ENCODE assay signal across 8 mouse cellular contexts in genomic region chr11:9118050-9118420, GRCm38 (mm10). TPM values are rescaled to one million over a fixed set of nuclear protein-coding genes. Genes with fewer than 3 reads are reported as not detected.
DNase-seq lines count a peak whose midpoint lies in the region; ATAC-seq and TF ChIP-seq lines count a peak whose summit lies in the region.

Upp1 (plus strand) TSS chr11:9118103.

- no peaks in the 10 kb centered on the region for H3K9me3 ChIP-seq in embryonic facial prominence, embryonic 11.5 days (replicated peaks; ENCODE audit: control insufficient read depth, low read length)
- H3K9me3 ChIP-seq in hindbrain, postnatal 0 days (ENCODE audit: low read length) = no peaks in the 10 kb centered on the region

- peaks cover 3% of the 10 kb centered on the region; the same call in 1 of the 2 replicates for H3K4me1 ChIP-seq in kidney, adult 2 months (ENCODE audit: control insufficient read depth, insufficient read depth, low read length)
- H3K4me1 ChIP-seq in embryonic facial prominence, embryonic 11.5 days (ENCODE audit: control insufficient read depth, insufficient read depth, low read length) = peaks cover 11% of the 10 kb centered on the region
- peaks cover 6% of the 10 kb centered on the region for H3K4me1 ChIP-seq in hindbrain, postnatal 0 days (ENCODE audit: insufficient read depth, low read length)

- peak; percentile 10; the same call in 1 of the 2 replicates for ATAC-seq in embryonic facial prominence, embryonic 11.5 days (replicated peaks; ENCODE audit: insufficient number of reproducible peaks, low FRiP score, low TSS enrichment, low read depth)
- ATAC-seq in hindbrain, postnatal 0 days = 0 out of 2 replicates have a peak, but pooled peaks have one; percentile 6

- peak within 1 kb of the TSS; percentile 63 for H3K4me3 ChIP-seq in kidney, adult 2 months (ENCODE audit: insufficient read depth, low read depth, low read length)
- peak within 1 kb of the TSS; percentile 32 for H3K4me3 ChIP-seq in embryonic facial prominence, embryonic 11.5 days (ENCODE audit: low read depth, low read length)
- peak within 1 kb of the TSS; percentile 44 for H3K4me3 ChIP-seq in hindbrain, postnatal 0 days (ENCODE audit: low read length)
- peak within 1 kb of the TSS; percentile 32 for H3K4me3 ChIP-seq in myocyte

- H3K4me2 ChIP-seq in embryonic facial prominence, embryonic 11.5 days (ENCODE audit: low read depth, low read length) = peak within 1 kb of the TSS; percentile 84
- peak within 1 kb of the TSS; percentile 98 for H3K4me2 ChIP-seq in hindbrain, postnatal 0 days (ENCODE audit: low read depth, low read length)
- H3K4me2 ChIP-seq in myocyte (ENCODE audit: low read depth) = peak within 1 kb of the TSS; percentile 99

- H3K27ac ChIP-seq in kidney, adult 2 months (ENCODE audit: insufficient read depth, low read depth, low read length) = peak within 1 kb of the TSS; percentile 45
- no peak within 1 kb of the TSS for H3K27ac ChIP-seq in embryonic facial prominence, embryonic 11.5 days (replicated peaks; ENCODE audit: low read depth, low read length)
- H3K27ac ChIP-seq in hindbrain, postnatal 0 days = no peak within 1 kb of the TSS; the same call in 1 of the 2 replicates

- TF ChIP-seq CTCF in kidney, adult 2 months (conservative IDR thresholded peaks at IDR 0.05; ENCODE audit: insufficient read depth, insufficient read length, low read depth, low read length) = no peak
- TF ChIP-seq CTCF in hindbrain, postnatal 0 days (IDR thresholded peaks at IDR 0.05; ENCODE audit: low read depth) = no peak

- H3K36me3 ChIP-seq in kidney, adult 2 months (ENCODE audit: control insufficient read depth, insufficient read depth, low read length) = no peaks in the 10 kb centered on the region
- H3K36me3 ChIP-seq in embryonic facial prominence, embryonic 11.5 days (replicated peaks; ENCODE audit: control insufficient read depth, insufficient read depth, low read depth, low read length) = no peaks in the 10 kb centered on the region
- H3K36me3 ChIP-seq in hindbrain, postnatal 0 days (ENCODE audit: insufficient read depth, low read length) = no peaks in the 10 kb centered on the region
- H3K36me3 ChIP-seq in myocyte (ENCODE audit: control insufficient read depth, insufficient read depth) = no peaks in the 10 kb centered on the region

- H3K27me3 ChIP-seq in kidney, adult 2 months (replicated peaks; ENCODE audit: control insufficient read depth, insufficient read depth, low read length) = no peaks in the 10 kb centered on the region
- H3K27me3 ChIP-seq in embryonic facial prominence, embryonic 11.5 days (ENCODE audit: control insufficient read depth, insufficient read depth, low read length) = peaks cover 24% of the 10 kb centered on the region
- H3K27me3 ChIP-seq in hindbrain, postnatal 0 days (ENCODE audit: insufficient read depth, low read length) = peaks cover 9% of the 10 kb centered on the region; the same call in 1 of the 2 replicates
- no peaks in the 10 kb centered on the region for H3K27me3 ChIP-seq in myocyte (ENCODE audit: control insufficient read depth, insufficient read depth, insufficient read length)

- H3ac ChIP-seq in myocyte (ENCODE audit: control insufficient read depth, insufficient read length) = peak within 1 kb of the TSS; percentile 9

- no peak for DNase-seq in kidney, adult 2 months
- no peak for DNase-seq in kidney, postnatal 14 days
- no peak for DNase-seq in embryonic facial prominence, embryonic 11.5 days (ENCODE audit: low spot score)
- DNase-seq in hindbrain, postnatal 0 days (ENCODE audit: low spot score) = no peak
- DNase-seq in adrenal gland, adult 8-10 months = no peak
- no peak for DNase-seq in frontal cortex, postnatal 14 days (ENCODE audit: low spot score in 2 of 2)
- no peak for DNase-seq in kidney, adult 8-10 months

- TF ChIP-seq POLR2A in kidney, adult 2 months (IDR thresholded peaks at IDR 0.05; ENCODE audit: low read depth, low read length) = no peak
- TF ChIP-seq POLR2A in myocyte (IDR thresholded peaks at IDR 0.05; ENCODE audit: insufficient read length, low read depth) = no peak

- no peaks in the 10 kb centered on the region for H3K79me2 ChIP-seq in myocyte (ENCODE audit: control insufficient read depth, insufficient read depth)

- WGBS in kidney, adult 2 months = under 1% methylated on average over 7 of the region's 7 CpGs
- WGBS in embryonic facial prominence, embryonic 11.5 days = under 1% methylated on average over 7 of the region's 7 CpGs
- 5% methylated on average over 7 of the region's 7 CpGs for WGBS in hindbrain, postnatal 0 days

- H3K9ac ChIP-seq in embryonic facial prominence, embryonic 11.5 days (replicated peaks; ENCODE audit: low read length) = no peak within 1 kb of the TSS; the same call in 1 of the 2 replicates
- H3K9ac ChIP-seq in hindbrain, postnatal 0 days (replicated peaks; ENCODE audit: low read length) = peak within 1 kb of the TSS; percentile 22; the same call in 1 of the 2 replicates

TF ChIP-seq in myocyte, 11 proteins besides CTCF, POLR2A, EP300 and RAD21:
- TF ChIP-seq TCF3 (IDR thresholded peaks at IDR 0.05; ENCODE audit: insufficient read length, low read depth) = no peak
- no peak for TF ChIP-seq REST (IDR thresholded peaks at IDR 0.05; ENCODE audit: insufficient read depth, insufficient read length)
- TF ChIP-seq USF1 (IDR thresholded peaks at IDR 0.05; ENCODE audit: low read depth) = no peak
- TF ChIP-seq POLR2AphosphoS2 (IDR thresholded peaks at IDR 0.05; ENCODE audit: insufficient read length, low read depth) = no peak
- no peak for TF ChIP-seq TCF12 (IDR thresholded peaks at IDR 0.05; ENCODE audit: insufficient read depth, poor library complexity, severe bottlenecking)
- TF ChIP-seq E2F4 (IDR thresholded peaks at IDR 0.05; ENCODE audit: insufficient read depth) = no peak
- TF ChIP-seq MYOD1 (IDR thresholded peaks at IDR 0.05; ENCODE audit: control insufficient read depth in 1 of 3, insufficient read length in 2 of 3, low read depth in 2 of 3) = no peak
- TF ChIP-seq SRF (IDR thresholded peaks at IDR 0.05; ENCODE audit: control insufficient read depth, insufficient read length, low read depth) = no peak
- TF ChIP-seq MYOG (IDR thresholded peaks at IDR 0.05; ENCODE audit: control insufficient read depth in 1 of 3, insufficient read depth in 1 of 3, insufficient read length in 2 of 3, low read depth in 2 of 3) = no peak
- TF ChIP-seq MAX (IDR thresholded peaks at IDR 0.05; ENCODE audit: low read depth) = no peak
- no peak for TF ChIP-seq CEBPB (IDR thresholded peaks at IDR 0.05; ENCODE audit: insufficient read depth, poor library complexity, severe bottlenecking)

RNA-seq across cellular contexts. Expression of gene Upp1, which starts in this region (rescaled TPM):
- polyA plus RNA-seq in kidney, adult 2 months (2012; rRNA removed) = 19.8 and 21.2 TPM in 2 replicates
- polyA plus RNA-seq in embryonic facial prominence, embryonic 11.5 days (2014; fragmentation: Nextera tagmentation; extraction: Ambion mirVana) = 4.2 and 5.4 TPM in 2 replicates
- total RNA-seq in hindbrain, postnatal 0 days (2014; rRNA removed) = 4.3 and 6.5 TPM in 2 replicates
- polyA plus RNA-seq in hindbrain, postnatal 0 days (2015; fragmentation: Nextera tagmentation; extraction: Ambion mirVana) = 5.1 and 6.3 TPM in 2 replicates
- 10.1 TPM for polyA plus RNA-seq in myocyte (2012; fragmentation: generic; extraction: Trizol)
- total RNA-seq in adrenal gland, adult 8-10 months (2022) = 10 to 100 TPM in 1 of 4 experiments, 1 to 10 TPM in 3; 8.0 to 10.3 (median 9.1) TPM
